Mouse (Mus musculus): Measurements from ENCODE around the gene Mllt3.

- TF ChIP-seq POLR2A (IDR thresholded peaks at IDR 0.05; ENCODE audit: borderline replicate concordance, control insufficient read depth, low read depth, low read length) (no peak), CTCF (IDR thresholded peaks at IDR 0.05; ENCODE audit: control insufficient read depth, insufficient read depth, low read length) (no peak)
Measured at GRCm38 (mm10) chr4:88075388-88075787, 42.2 kb upstream of the Mllt3 start.
